In genomic region chr11:85970287-85970686, GRCm38 (mm10) we compare ENCODE assay signal across 26 mouse cellular contexts.
A peak's percentile ranks its signal among the peaks of the same experiment; 100 is the strongest.
DNase-seq lines count a peak whose midpoint lies in the region; ATAC-seq and TF ChIP-seq lines count a peak whose summit lies in the region.
"Had no signal": no experiment of that assay in that cellular context is flagged by ENCODE, and none has a peak within 500 bp of the region (broad histone marks: within the 10 kb centered on the region; RNA-seq: fewer than 3 reads in every experiment).

No protein-coding gene starts in this region.

- H3K36me3 ChIP-seq in embryonic facial prominence, embryonic 14.5 days (ENCODE audit: control insufficient read depth, insufficient read depth, low read length) = no peaks in the 10 kb centered on the region
- H3K36me3 ChIP-seq in embryonic facial prominence, embryonic 10.5 days (replicated peaks) = no peaks in the 10 kb centered on the region
- no peaks in the 10 kb centered on the region for H3K36me3 ChIP-seq in lung, embryonic 14.5 days (ENCODE audit: insufficient read depth)
- peaks cover 0 to 2% of the 10 kb centered on the region in 2 experiments; a peak in 1 of 4 replicates for H3K36me3 ChIP-seq in MEL (ENCODE audit: control insufficient read depth in 1 of 2, insufficient read depth in 2 of 2, low read length in 2 of 2)
- H3K36me3 ChIP-seq in forebrain, postnatal 0 days (ENCODE audit: insufficient read depth) = no peaks in the 10 kb centered on the region
- H3K36me3 ChIP-seq: embryonic facial prominence, embryonic 13.5 days; forebrain, embryonic 10.5 days; heart, embryonic 12.5 days; heart, embryonic 15.5 days; hindbrain, embryonic 12.5 days; hindbrain, embryonic 15.5 days had no signal

- WGBS in embryonic facial prominence, embryonic 14.5 days = 44% methylated on average over 2 of the region's 2 CpGs
- 77% methylated on average over 2 of the region's 2 CpGs for WGBS in embryonic facial prominence, embryonic 10.5 days
- WGBS in lung, embryonic 14.5 days = 54% methylated on average over 2 of the region's 2 CpGs
- WGBS in forebrain, postnatal 0 days = 60% methylated on average over 2 of the region's 2 CpGs

- no peak overlapping the region for H3K9ac ChIP-seq in embryonic facial prominence, embryonic 14.5 days (ENCODE audit: low read depth, low read length)
- no peak overlapping the region for H3K9ac ChIP-seq in lung, embryonic 14.5 days
- H3K9ac ChIP-seq in MEL (ENCODE audit: control insufficient read depth, low read depth, low read length, poor library complexity, severe bottlenecking) = no peak overlapping the region
- H3K9ac ChIP-seq in forebrain, postnatal 0 days = no peak overlapping the region
- H3K9ac ChIP-seq: embryonic facial prominence, embryonic 13.5 days; forebrain, embryonic 13.5 days; heart, embryonic 12.5 days; heart, embryonic 15.5 days; hindbrain, embryonic 12.5 days; hindbrain, embryonic 15.5 days had no signal

- TF ChIP-seq RAD21 in MEL (IDR thresholded peaks at IDR 0.05; ENCODE audit: low read depth, low read length) = no peak

- no peak for TF ChIP-seq POLR2A in MEL (IDR thresholded peaks at IDR 0.05; ENCODE audit: control insufficient read depth in 1 of 2, insufficient read depth in 1 of 2, low read depth in 1 of 2, low read length in 2 of 2, poor library complexity in 1 of 2)

- H3K4me3 ChIP-seq in embryonic facial prominence, embryonic 14.5 days (ENCODE audit: low read depth, low read length) = no peak overlapping the region
- no peak overlapping the region for H3K4me3 ChIP-seq in embryonic facial prominence, embryonic 10.5 days
- H3K4me3 ChIP-seq in lung, embryonic 14.5 days (ENCODE audit: low read depth, low read length) = no peak overlapping the region
- no peak overlapping the region for H3K4me3 ChIP-seq in MEL (ENCODE audit: control insufficient read depth in 1 of 2, insufficient read depth in 1 of 2, low read depth in 2 of 2, low read length in 2 of 2)
- H3K4me3 ChIP-seq in forebrain, postnatal 0 days (ENCODE audit: low read depth, low read length) = no peak overlapping the region
- H3K4me3 ChIP-seq: embryonic facial prominence, embryonic 13.5 days; forebrain, embryonic 10.5 days; forebrain, embryonic 13.5 days; gastrocnemius, adult 2 months; heart, embryonic 12.5 days; heart, embryonic 15.5 days; hindbrain, embryonic 12.5 days; hindbrain, embryonic 15.5 days had no signal

- no peaks in the 10 kb centered on the region for H3K4me1 ChIP-seq in embryonic facial prominence, embryonic 14.5 days (ENCODE audit: control insufficient read depth, insufficient read depth, low read length)
- H3K4me1 ChIP-seq in embryonic facial prominence, embryonic 10.5 days = no peaks in the 10 kb centered on the region
- no peaks in the 10 kb centered on the region for H3K4me1 ChIP-seq in lung, embryonic 14.5 days (ENCODE audit: insufficient read depth)
- H3K4me1 ChIP-seq in MEL (ENCODE audit: control insufficient read depth in 1 of 2, insufficient read depth in 2 of 2, low read length in 2 of 2) = peaks cover 0 to 5% of the 10 kb centered on the region in 2 experiments; a peak in 1 of 4 replicates
- H3K4me1 ChIP-seq in forebrain, postnatal 0 days (ENCODE audit: insufficient read depth) = no peaks in the 10 kb centered on the region
- H3K4me1 ChIP-seq: forebrain, embryonic 10.5 days; forebrain, embryonic 13.5 days; heart, embryonic 12.5 days; heart, embryonic 15.5 days; hindbrain, embryonic 12.5 days; hindbrain, embryonic 15.5 days had no signal

- peak; percentile 46 for DNase-seq in embryonic facial prominence, embryonic 14.5 days (ENCODE audit: low spot score)
- DNase-seq in embryonic facial prominence, embryonic 10.5 days (ENCODE audit: low spot score) = no peak
- DNase-seq in lung, embryonic 14.5 days = peak; percentile 33
- DNase-seq in lung, postnatal 4 days = no peak
- DNase-seq in MEL (ENCODE audit: low read depth, low spot score) = peak; percentile 47
- DNase-seq in forebrain, postnatal 0 days = no peak
- no peak for DNase-seq in layer of hippocampus, adult 11-12 months (ENCODE audit: low spot score)
- DNase-seq: adrenal gland, adult 2 months; adrenal gland, postnatal 14 days; cerebellum, adult 11 months; cerebellum, adult 2 months; cerebellum, adult 9-11 months; cerebellum, postnatal 25 days; gastrocnemius, adult 2 months; gastrocnemius, postnatal 25 days; heart, adult 18-20 months had no signal

- no peak for TF ChIP-seq CTCF in lung, embryonic 14.5 days (IDR thresholded peaks at IDR 0.05; ENCODE audit: low read depth)
- no peak for TF ChIP-seq CTCF in MEL (IDR thresholded peaks at IDR 0.05 in 2 of 3, conservative IDR thresholded peaks at IDR 0.05 in 1 of 3; ENCODE audit: control insufficient read depth in 1 of 3, insufficient read depth in 1 of 3, low read depth in 2 of 3, low read length in 3 of 3, poor library complexity in 1 of 3, severe bottlenecking in 1 of 3)
- no peak for TF ChIP-seq CTCF in forebrain, postnatal 0 days (IDR thresholded peaks at IDR 0.05; ENCODE audit: low read depth)

- no peak for ATAC-seq in embryonic facial prominence, embryonic 14.5 days (ENCODE audit: low read depth)
- no peak for ATAC-seq in lung, embryonic 14.5 days (ENCODE audit: insufficient read depth)
- no peak for ATAC-seq in forebrain, postnatal 0 days
- ATAC-seq: CD4-positive, CD25-positive, alpha-beta regulatory T cell, adult 4 months; forebrain, embryonic 13.5 days; forebrain, embryonic 16.5 days; Patski had no signal

- H3K27me3 ChIP-seq in embryonic facial prominence, embryonic 14.5 days (replicated peaks; ENCODE audit: control insufficient read depth, insufficient read depth, low read length) = no peaks in the 10 kb centered on the region
- peaks cover 5% of the 10 kb centered on the region; the same call in 1 of the 2 replicates for H3K27me3 ChIP-seq in embryonic facial prominence, embryonic 10.5 days (replicated peaks; ENCODE audit: low read depth, poor library complexity, severe bottlenecking)
- no peaks in the 10 kb centered on the region for H3K27me3 ChIP-seq in lung, embryonic 14.5 days (ENCODE audit: insufficient read depth, low read length)
- no peaks in the 10 kb centered on the region; a peak in 1 of 4 replicates for H3K27me3 ChIP-seq in MEL (ENCODE audit: control insufficient read depth in 1 of 2, insufficient read depth in 2 of 2, low read length in 2 of 2)
- H3K27me3 ChIP-seq in forebrain, postnatal 0 days (ENCODE audit: insufficient read depth, low read length) = no peaks in the 10 kb centered on the region
- H3K27me3 ChIP-seq: heart, embryonic 12.5 days; heart, embryonic 15.5 days had no signal

- H3K27ac ChIP-seq in embryonic facial prominence, embryonic 14.5 days (replicated peaks; ENCODE audit: low read depth, low read length) = no peak overlapping the region
- no peak overlapping the region for H3K27ac ChIP-seq in embryonic facial prominence, embryonic 10.5 days (replicated peaks)
- no peak overlapping the region for H3K27ac ChIP-seq in lung, embryonic 14.5 days (ENCODE audit: low read depth)
- H3K27ac ChIP-seq in MEL (ENCODE audit: control insufficient read depth, low read depth, low read length) = no peak overlapping the region
- no peak overlapping the region for H3K27ac ChIP-seq in forebrain, postnatal 0 days (ENCODE audit: low read depth, low read length)
- H3K27ac ChIP-seq: embryonic facial prominence, embryonic 13.5 days; forebrain, embryonic 10.5 days; forebrain, embryonic 13.5 days; gastrocnemius, adult 2 months; heart, embryonic 15.5 days; hindbrain, embryonic 12.5 days; hindbrain, embryonic 15.5 days had no signal

- TF ChIP-seq EP300 in MEL (IDR thresholded peaks at IDR 0.05; ENCODE audit: low read depth in 1 of 2, low read length in 2 of 2) = no peak

- H3K79me2 ChIP-seq in MEL (ENCODE audit: control insufficient read depth, insufficient read depth, low read length, poor library complexity) = no peaks in the 10 kb centered on the region

- H3K9me3 ChIP-seq in embryonic facial prominence, embryonic 14.5 days (ENCODE audit: control insufficient read depth, low read length) = no peaks in the 10 kb centered on the region
- H3K9me3 ChIP-seq in embryonic facial prominence, embryonic 10.5 days = no peaks in the 10 kb centered on the region
- H3K9me3 ChIP-seq in lung, embryonic 14.5 days (ENCODE audit: low read depth, low read length) = no peaks in the 10 kb centered on the region
- H3K9me3 ChIP-seq in MEL (replicated peaks; ENCODE audit: insufficient read depth, low read length) = no peaks in the 10 kb centered on the region
- no peaks in the 10 kb centered on the region for H3K9me3 ChIP-seq in forebrain, postnatal 0 days (ENCODE audit: low read length)
- H3K9me3 ChIP-seq: embryonic facial prominence, embryonic 13.5 days; forebrain, embryonic 10.5 days; forebrain, embryonic 13.5 days; heart, embryonic 12.5 days; heart, embryonic 15.5 days; hindbrain, embryonic 12.5 days; hindbrain, embryonic 15.5 days had no signal

- no peak overlapping the region for H3K4me2 ChIP-seq in embryonic facial prominence, embryonic 14.5 days (ENCODE audit: low read depth, low read length)
- H3K4me2 ChIP-seq in lung, embryonic 14.5 days = no peak overlapping the region
- H3K4me2 ChIP-seq in forebrain, postnatal 0 days (ENCODE audit: low read depth) = no peak overlapping the region
- H3K4me2 ChIP-seq: embryonic facial prominence, embryonic 13.5 days; forebrain, embryonic 13.5 days; heart, embryonic 12.5 days; heart, embryonic 15.5 days; hindbrain, embryonic 12.5 days; hindbrain, embryonic 15.5 days had no signal

TF ChIP-seq in MEL, 35 proteins besides CTCF, POLR2A, EP300 and RAD21:
- TF ChIP-seq ZNF384 (IDR thresholded peaks at IDR 0.05; ENCODE audit: low read depth, low read length) (peak; percentile 61), MYB (IDR thresholded peaks at IDR 0.05; ENCODE audit: low read depth, low read length) (no peak), MYC (IDR thresholded peaks at IDR 0.05; ENCODE audit: low read depth, low read length) (no peak)

Comparison
In these comparisons a context has a peak if more than half of its experiments do, and no peak if none do; other contexts are left out.
1. DNase-seq: peak in embryonic facial prominence, embryonic 14.5 days (single experiment), lung, embryonic 14.5 days (single experiment) and MEL (single experiment); none in embryonic facial prominence, embryonic 10.5 days (single experiment), lung, postnatal 4 days (0 of 2), forebrain, postnatal 0 days (single experiment) and layer of hippocampus, adult 11-12 months (single experiment).